Mouse (Mus musculus): ENCODE data around the gene Ptgir. TPM values are rescaled to one million over a fixed set of nuclear protein-coding genes. Genes with fewer than 3 reads are reported as not detected.

Ptgir gene
- polyA plus RNA-seq, 1 experiment, result 0.04 TPM

- peaks cover 24% of the 10 kb centered on the region for H3K4me1 ChIP-seq (ENCODE audit: control insufficient read depth)
- H3K27me3 ChIP-seq (ENCODE audit: control insufficient read depth), result peaks cover 60% of the 10 kb centered on the region
- H3K4me3 ChIP-seq (replicated peaks), result no peak overlapping the region
- no peaks in the 10 kb centered on the region for H3K36me3 ChIP-seq (ENCODE audit: control insufficient read depth)
- TF ChIP-seq TAL1 (IDR thresholded peaks at IDR 0.05; ENCODE audit: low read length), result no peak
- no peak for TF ChIP-seq GATA1 (IDR thresholded peaks at IDR 0.05; ENCODE audit: low read length)
- H3K9me3 ChIP-seq (ENCODE audit: control insufficient read depth, low read length), result no peaks in the 10 kb centered on the region
These were observed 10.8 kb upstream of the Ptgir start for GRCm38 (mm10) chr7:16895511-16895910.

- H3K4me1 ChIP-seq (ENCODE audit: control insufficient read depth), result peaks cover 8% of the 10 kb centered on the region
- no peaks in the 10 kb centered on the region for H3K9me3 ChIP-seq (ENCODE audit: control insufficient read depth, low read length)
- TF ChIP-seq TAL1 (IDR thresholded peaks at IDR 0.05; ENCODE audit: low read length) (no peak), GATA1 (IDR thresholded peaks at IDR 0.05; ENCODE audit: low read length) (no peak)
- no peaks in the 10 kb centered on the region for H3K36me3 ChIP-seq (ENCODE audit: control insufficient read depth)
- no peak overlapping the region for H3K4me3 ChIP-seq (replicated peaks)
- H3K27me3 ChIP-seq (ENCODE audit: control insufficient read depth), result peaks cover 19% of the 10 kb centered on the region
These were observed 5.8 kb upstream of the Ptgir start for GRCm38 (mm10) chr7:16900526-16900925.

GRCm38 (mm10) chr7:16903439-16903955 is 2.8 kb upstream of the Ptgir start:
- peaks cover 37% of the 10 kb centered on the region for H3K27me3 ChIP-seq (ENCODE audit: control insufficient read depth)
- no peaks in the 10 kb centered on the region for H3K9me3 ChIP-seq (ENCODE audit: control insufficient read depth, low read length)
- no peak overlapping the region for H3K4me3 ChIP-seq (replicated peaks)
- H3K4me1 ChIP-seq (ENCODE audit: control insufficient read depth), result peaks cover 18% of the 10 kb centered on the region
- TF ChIP-seq GATA1 (IDR thresholded peaks at IDR 0.05; ENCODE audit: low read length) (no peak), TAL1 (IDR thresholded peaks at IDR 0.05; ENCODE audit: low read length) (no peak)
- no peaks in the 10 kb centered on the region for H3K36me3 ChIP-seq (ENCODE audit: control insufficient read depth)

GRCm38 (mm10) chr7:16904120-16904675 is 2.1 kb upstream of the Ptgir start:
- Histone ChIP-seq H3K9me3 (ENCODE audit: control insufficient read depth, low read length) (no peaks in the 10 kb centered on the region), H3K27me3 (ENCODE audit: control insufficient read depth) (peaks cover 42% of the 10 kb centered on the region), H3K4me1 (ENCODE audit: control insufficient read depth) (peaks cover 18% of the 10 kb centered on the region), H3K4me3 (replicated peaks) (no peak overlapping the region), H3K36me3 (ENCODE audit: control insufficient read depth) (no peaks in the 10 kb centered on the region)
- no peak for TF ChIP-seq TAL1 (IDR thresholded peaks at IDR 0.05; ENCODE audit: low read length)
- TF ChIP-seq GATA1 (IDR thresholded peaks at IDR 0.05; ENCODE audit: low read length), result no peak

GRCm38 (mm10) chr7:16905491-16906021 is 734 bp upstream of the Ptgir start:
- Histone ChIP-seq H3K4me1 (ENCODE audit: control insufficient read depth) (peaks cover 18% of the 10 kb centered on the region), H3K9me3 (ENCODE audit: control insufficient read depth, low read length) (no peaks in the 10 kb centered on the region), H3K4me3 (replicated peaks) (no peak overlapping the region), H3K36me3 (ENCODE audit: control insufficient read depth) (no peaks in the 10 kb centered on the region), H3K27me3 (ENCODE audit: control insufficient read depth) (peaks cover 43% of the 10 kb centered on the region)
- TF ChIP-seq GATA1 (IDR thresholded peaks at IDR 0.05; ENCODE audit: low read length), result no peak
- TF ChIP-seq TAL1 (IDR thresholded peaks at IDR 0.05; ENCODE audit: low read length), result no peak

GRCm38 (mm10) chr7:16906889-16907559 is 734 bp downstream of the Ptgir start:
- H3K9me3 ChIP-seq (ENCODE audit: control insufficient read depth, low read length), result no peaks in the 10 kb centered on the region
- H3K27me3 ChIP-seq (ENCODE audit: control insufficient read depth), result peaks cover 40% of the 10 kb centered on the region
- TF ChIP-seq GATA1 (IDR thresholded peaks at IDR 0.05; ENCODE audit: low read length) (no peak), TAL1 (IDR thresholded peaks at IDR 0.05; ENCODE audit: low read length) (no peak)
- no peak overlapping the region for H3K4me3 ChIP-seq (replicated peaks)
- H3K36me3 ChIP-seq (ENCODE audit: control insufficient read depth), result no peaks in the 10 kb centered on the region
- peaks cover 18% of the 10 kb centered on the region for H3K4me1 ChIP-seq (ENCODE audit: control insufficient read depth)

GRCm38 (mm10) chr7:16907842-16908241 is 1.6 kb downstream of the Ptgir start:
- Histone ChIP-seq H3K27me3 (ENCODE audit: control insufficient read depth) (peaks cover 37% of the 10 kb centered on the region), H3K9me3 (ENCODE audit: control insufficient read depth, low read length) (no peaks in the 10 kb centered on the region), H3K4me3 (replicated peaks) (no peak overlapping the region), H3K36me3 (ENCODE audit: control insufficient read depth) (no peaks in the 10 kb centered on the region), H3K4me1 (ENCODE audit: control insufficient read depth) (peaks cover 16% of the 10 kb centered on the region)
- no peak for TF ChIP-seq TAL1 (IDR thresholded peaks at IDR 0.05; ENCODE audit: low read length)
- TF ChIP-seq GATA1 (IDR thresholded peaks at IDR 0.05; ENCODE audit: low read length), result no peak

- Histone ChIP-seq H3K4me3 (replicated peaks) (no peak overlapping the region), H3K36me3 (ENCODE audit: control insufficient read depth) (no peaks in the 10 kb centered on the region; the same call in 1 of the 2 replicates), H3K9me3 (ENCODE audit: control insufficient read depth, low read length) (no peaks in the 10 kb centered on the region), H3K4me1 (ENCODE audit: control insufficient read depth) (peaks cover 15% of the 10 kb centered on the region), H3K27me3 (ENCODE audit: control insufficient read depth) (peaks cover 36% of the 10 kb centered on the region)
- TF ChIP-seq GATA1 (IDR thresholded peaks at IDR 0.05; ENCODE audit: low read length), result no peak
- no peak for TF ChIP-seq TAL1 (IDR thresholded peaks at IDR 0.05; ENCODE audit: low read length)
These were observed 2.1 kb downstream of the Ptgir start for GRCm38 (mm10) chr7:16908367-16908766.

- TF ChIP-seq GATA1 (IDR thresholded peaks at IDR 0.05; ENCODE audit: low read length), result no peak
- Histone ChIP-seq H3K36me3 (ENCODE audit: control insufficient read depth) (peaks cover under 1% of the 10 kb centered on the region), H3K4me1 (ENCODE audit: control insufficient read depth) (peaks cover 14% of the 10 kb centered on the region), H3K4me3 (replicated peaks) (no peak overlapping the region), H3K9me3 (ENCODE audit: control insufficient read depth, low read length) (no peaks in the 10 kb centered on the region), H3K27me3 (ENCODE audit: control insufficient read depth) (peaks cover 35% of the 10 kb centered on the region)
These were observed 2.6 kb downstream of the Ptgir start for GRCm38 (mm10) chr7:16908859-16909258.
